Mouse (Mus musculus) intestine, embryonic 14.5 days (tissue): ENCODE measurements around the gene Garnl3. TPM values are rescaled to one million over a fixed set of nuclear protein-coding genes. Genes with fewer than 3 reads are reported as not detected.
"Not testable (repeated sequence)": the region's sequence is repeated elsewhere in the genome, so short reads cannot be mapped to it uniquely, and the experiment has no call there.

Source experiments
- ATAC-seq: fragments of 200-750 bp; cut with Nextera tagmentation; replicated peaks from 2 replicates; pipeline ENCODE4 v1.8.0; 2017; ENCODE audit warnings: low read depth, moderate number of reproducible peaks, moderate TSS enrichment, moderate library complexity; ENCODE audit not compliant: low FRiP score, low TSS enrichment
- DNase-seq: peaks from one replicate; pipeline ENCODE4 v3.0.0-alpha.2; 2018; ENCODE audit warnings: low spot score
- H3K27ac ChIP-seq: fragments of 300-500 bp; sonication (generic); 2 replicates; pipeline ENCODE4 v1.5.1; 2014; ENCODE audit warnings: low read depth, mild to moderate bottlenecking, control low read depth
- H3K27me3 ChIP-seq: fragments of 300-500 bp; sonication (generic); replicated peaks from 2 replicates; pipeline ENCODE4 v1.6.1; 2014; ENCODE audit warnings: low read length, control low read depth; ENCODE audit not compliant: control insufficient read depth, insufficient read depth
- H3K36me3 ChIP-seq: fragments of 300-500 bp; sonication (generic); 2 replicates; pipeline ENCODE4 v1.6.1; 2014; ENCODE audit warnings: low read length, control low read depth; ENCODE audit not compliant: control insufficient read depth, insufficient read depth
- H3K4me1 ChIP-seq: fragments of 300-500 bp; sonication (generic); replicated peaks from 2 replicates; pipeline ENCODE4 v1.6.1; 2014; ENCODE audit warnings: low read length, control low read depth, mixed read lengths; ENCODE audit not compliant: control insufficient read depth, insufficient read depth
- H3K4me2 ChIP-seq: fragments of 300-500 bp; sonication (generic); 2 replicates; pipeline ENCODE4 v1.6.1; 2014; ENCODE audit warnings: low read length
- H3K4me3 ChIP-seq: fragments of 300-500 bp; sonication (generic); 2 replicates; pipeline ENCODE4 v1.5.1; 2014; ENCODE audit warnings: low read depth, low read length, control low read depth, mixed read lengths
- H3K9ac ChIP-seq: fragments of 300-500 bp; sonication (generic); 2 replicates; pipeline ENCODE4 v1.6.1; 2014; ENCODE audit warnings: mild to moderate bottlenecking, low read length
- H3K9me3 ChIP-seq: fragments of 300-500 bp; sonication (generic); 2 replicates; pipeline ENCODE4 v1.6.1; 2016; ENCODE audit warnings: low read length, control low read depth; ENCODE audit not compliant: control insufficient read depth
- WGBS: fragments of 180-500 bp; shearing (Covaris S2); extraction: QIAGEN DNeasy Blood & Tissue Kit; methylation state at CpG from one replicate; pipeline ENCODE4 v1.1.7; 2014; 5-methylcytosine and 5-hydroxymethylcytosine counted together
- polyA plus RNA-seq: library from polyadenylated mRNA; unstranded; fragments of >200 nt; fragmentation: Nextera tagmentation; extraction: Ambion mirVana; gene quantifications from 2 replicates; pipeline ENCODE4 v1.2.1, GENCODE M21; 2014

The Garnl3 gene
- polyA plus RNA-seq, 1 experiment from 2014 or later = 18.6 TPM

DNA sequence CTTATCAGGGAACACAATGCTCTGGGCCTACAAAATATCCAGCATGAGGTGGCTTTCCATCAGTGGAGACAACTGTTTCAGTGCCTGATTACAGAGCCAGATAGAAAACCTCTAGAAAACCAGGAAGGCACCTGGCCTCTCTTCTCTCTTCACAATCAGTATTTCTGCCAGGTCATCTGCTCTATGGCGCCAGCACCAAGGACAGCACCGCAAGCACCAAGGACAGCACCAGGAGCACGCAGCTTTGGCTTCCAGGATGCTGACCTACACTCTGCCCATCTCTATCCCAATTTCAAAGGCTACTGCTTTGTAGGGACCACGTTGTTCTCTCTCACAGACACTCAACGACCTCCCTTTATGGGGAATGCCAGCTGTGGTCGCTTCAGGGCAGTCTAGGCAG lies 113.4 kb downstream of the Garnl3 start:
- peak; percentile 92 for DNase-seq
- Histone ChIP-seq H3K9ac (no peak overlapping the region), H3K27me3 (no peaks in the 10 kb centered on the region), H3K4me3 (no peak overlapping the region), H3K9me3 (no peaks in the 10 kb centered on the region), H3K27ac (no peak overlapping the region), H3K36me3 (no peaks in the 10 kb centered on the region), H3K4me1 (no peaks in the 10 kb centered on the region), H3K4me2 (no peak overlapping the region)
- no peak for ATAC-seq
- WGBS = 6% methylated on average over 6 of the region's 6 CpGs

GRCm38 (mm10) chr2:33017191-33017590 lies 114.3 kb downstream of the Garnl3 start:
- Histone ChIP-seq H3K4me1 (no peaks in the 10 kb centered on the region), H3K27me3 (no peaks in the 10 kb centered on the region), H3K9ac (no peak overlapping the region), H3K27ac (no peak overlapping the region), H3K9me3 (no peaks in the 10 kb centered on the region), H3K4me2 (no peak overlapping the region), H3K36me3 (no peaks in the 10 kb centered on the region), H3K4me3 (no peak overlapping the region)
- WGBS = 72% methylated on average over 2 of the region's 2 CpGs
- ATAC-seq (no peak), DNase-seq (no peak)

GRCm38 (mm10) chr2:33014877-33015276 lies 116.6 kb downstream of the Garnl3 start:
- no peaks in the 10 kb centered on the region for H3K9me3 ChIP-seq
- 93% methylated on average over 5 of the region's 5 CpGs for WGBS
- H3K36me3 ChIP-seq = no peaks in the 10 kb centered on the region
- no peak for ATAC-seq
- no peak for DNase-seq
- no peak overlapping the region for H3K9ac ChIP-seq
- H3K4me1 ChIP-seq = no peaks in the 10 kb centered on the region
- H3K27me3 ChIP-seq = no peaks in the 10 kb centered on the region
- no peak overlapping the region for H3K4me2 ChIP-seq
- H3K27ac ChIP-seq = no peak overlapping the region
- no peak overlapping the region for H3K4me3 ChIP-seq

GRCm38 (mm10) chr2:33009055-33009454 lies 122.4 kb downstream of the Garnl3 start:
- not testable (repeated sequence) for H3K9ac ChIP-seq, DNase-seq, ATAC-seq, H3K9me3 ChIP-seq, H3K27me3 ChIP-seq, H3K36me3 ChIP-seq, H3K27ac ChIP-seq, H3K4me1 ChIP-seq, H3K4me3 ChIP-seq, H3K4me2 ChIP-seq
- 85% methylated on average over 4 of the region's 4 CpGs for WGBS

DNA sequence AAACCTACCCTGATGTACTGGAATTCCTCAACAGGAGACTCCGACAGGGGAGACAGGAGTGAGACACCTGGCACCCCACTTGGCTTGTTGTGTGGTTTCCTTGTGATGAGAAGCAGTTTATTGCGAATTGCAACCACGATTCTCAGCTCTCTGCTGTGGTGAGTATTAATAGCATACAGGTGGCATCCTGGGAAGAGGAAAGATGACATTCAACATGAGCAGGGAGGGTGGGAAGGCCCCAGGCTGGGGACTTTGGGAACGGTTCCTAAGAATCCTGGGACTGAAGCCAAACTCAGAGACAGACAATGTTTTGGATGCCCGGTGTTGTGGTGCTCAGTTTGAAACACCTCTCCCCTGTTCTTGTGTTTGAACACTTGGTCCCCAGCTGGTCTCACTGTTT lies 126.4 kb downstream of the Garnl3 start:
- peaks cover 9% of the 10 kb centered on the region for H3K36me3 ChIP-seq
- H3K27ac ChIP-seq = no peak overlapping the region
- no peak overlapping the region for H3K4me2 ChIP-seq
- WGBS = 75% methylated on average over 5 of the region's 5 CpGs
- no peaks in the 10 kb centered on the region for H3K9me3 ChIP-seq
- no peaks in the 10 kb centered on the region for H3K27me3 ChIP-seq
- H3K4me3 ChIP-seq = no peak overlapping the region
- ATAC-seq = no peak
- no peaks in the 10 kb centered on the region for H3K4me1 ChIP-seq
- no peak overlapping the region for H3K9ac ChIP-seq
- no peak for DNase-seq

DNA sequence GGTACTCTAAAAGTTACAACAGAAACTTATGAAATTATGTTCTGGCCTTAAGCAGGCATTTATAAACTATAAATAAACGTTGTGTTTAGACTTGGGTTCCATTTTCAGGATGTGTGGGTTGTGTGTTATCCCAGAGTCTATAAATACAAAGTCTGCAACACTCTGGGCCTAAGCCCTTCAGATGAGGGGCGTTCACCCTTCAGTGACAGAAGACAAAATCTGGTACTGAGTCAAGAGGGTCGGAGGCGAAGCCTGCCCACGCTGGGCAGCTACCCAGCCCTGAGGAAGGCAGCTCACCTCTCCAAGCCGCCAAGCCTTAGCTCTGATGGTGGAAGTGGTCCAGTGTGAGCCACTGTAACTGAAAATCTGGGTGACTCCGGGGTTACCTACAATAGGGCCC lies 129.3 kb downstream of the Garnl3 start:
- DNase-seq (no peak), ATAC-seq (no peak)
- H3K27me3 ChIP-seq = no peaks in the 10 kb centered on the region
- WGBS = 91% methylated on average over 7 of the region's 7 CpGs
- H3K4me1 ChIP-seq = no peaks in the 10 kb centered on the region
- no peak overlapping the region for H3K4me2 ChIP-seq
- H3K27ac ChIP-seq = no peak overlapping the region
- H3K9ac ChIP-seq = no peak overlapping the region
- no peaks in the 10 kb centered on the region for H3K9me3 ChIP-seq
- no peak overlapping the region for H3K4me3 ChIP-seq
- H3K36me3 ChIP-seq = peaks cover 9% of the 10 kb centered on the region

DNA sequence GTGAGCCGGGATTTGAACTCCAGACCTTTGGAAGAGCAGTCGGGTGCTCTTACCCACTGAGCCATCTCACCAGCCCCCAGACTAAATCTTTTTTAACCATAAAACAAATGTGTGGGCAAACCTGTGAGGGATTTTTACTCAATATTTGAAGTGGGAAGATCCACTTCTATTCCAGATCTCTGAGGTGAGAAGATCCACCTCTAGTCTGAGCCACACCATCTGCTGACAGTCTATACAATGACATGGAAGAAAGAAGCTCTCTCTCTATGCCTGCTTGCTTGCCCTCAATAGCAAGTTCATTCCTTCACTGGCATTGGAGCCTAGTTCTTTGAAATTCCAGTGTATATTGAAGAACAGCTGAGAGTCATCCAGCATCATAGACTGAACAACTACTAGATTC lies 131.7 kb downstream of the Garnl3 start:
- H3K36me3 ChIP-seq = no peaks in the 10 kb centered on the region; the same call in 1 of the 2 replicates
- no peak overlapping the region for H3K27ac ChIP-seq
- ATAC-seq = no peak
- no peaks in the 10 kb centered on the region for H3K27me3 ChIP-seq
- no peak overlapping the region for H3K4me3 ChIP-seq
- no peak overlapping the region for H3K9ac ChIP-seq
- no peak for DNase-seq
- H3K4me2 ChIP-seq = no peak overlapping the region
- no peaks in the 10 kb centered on the region for H3K9me3 ChIP-seq
- WGBS = 92% methylated on average over 2 of the region's 2 CpGs
- no peaks in the 10 kb centered on the region for H3K4me1 ChIP-seq

DNA sequence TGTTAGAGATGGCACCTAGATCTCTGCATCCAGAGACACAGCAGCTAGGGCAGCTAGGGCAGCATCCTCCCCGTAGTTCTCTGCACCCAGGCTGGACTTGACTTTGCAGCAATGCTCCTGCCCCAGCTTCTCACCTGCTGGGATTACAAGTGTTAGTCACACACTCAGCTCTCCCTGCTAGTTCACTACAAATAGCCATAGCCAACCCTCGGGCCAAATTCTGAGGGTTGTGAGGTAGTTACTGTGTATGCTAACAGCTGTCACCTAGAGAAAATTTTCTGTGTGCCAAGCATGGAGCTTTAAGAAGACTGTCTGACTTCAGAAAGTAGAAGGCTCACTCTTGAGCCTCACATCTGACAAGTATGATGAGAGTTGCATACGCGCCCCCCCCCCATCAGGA lies 133.7 kb downstream of the Garnl3 start:
- Histone ChIP-seq H3K4me3 (no peak overlapping the region), H3K36me3 (no peaks in the 10 kb centered on the region), H3K27ac (no peak overlapping the region), H3K27me3 (no peaks in the 10 kb centered on the region), H3K9me3 (no peaks in the 10 kb centered on the region), H3K9ac (no peak overlapping the region), H3K4me2 (no peak overlapping the region), H3K4me1 (no peaks in the 10 kb centered on the region)
- 85% methylated on average over 4 of the region's 4 CpGs for WGBS
- ATAC-seq = no peak
- no peak for DNase-seq

GRCm38 (mm10) chr2:32997081-32997480 lies 134.4 kb downstream of the Garnl3 start:
- Histone ChIP-seq H3K36me3 (no peaks in the 10 kb centered on the region), H3K4me1 (no peaks in the 10 kb centered on the region), H3K4me3 (no peak overlapping the region), H3K9me3 (no peaks in the 10 kb centered on the region), H3K4me2 (no peak overlapping the region), H3K9ac (no peak overlapping the region), H3K27me3 (no peaks in the 10 kb centered on the region), H3K27ac (no peak overlapping the region)
- 81% methylated on average over 6 of the region's 6 CpGs for WGBS
- no peak for ATAC-seq
- DNase-seq = no peak
